Mouse (Mus musculus): ENCODE results near the gene Ccdc69.

The Ccdc69 gene

DNA sequence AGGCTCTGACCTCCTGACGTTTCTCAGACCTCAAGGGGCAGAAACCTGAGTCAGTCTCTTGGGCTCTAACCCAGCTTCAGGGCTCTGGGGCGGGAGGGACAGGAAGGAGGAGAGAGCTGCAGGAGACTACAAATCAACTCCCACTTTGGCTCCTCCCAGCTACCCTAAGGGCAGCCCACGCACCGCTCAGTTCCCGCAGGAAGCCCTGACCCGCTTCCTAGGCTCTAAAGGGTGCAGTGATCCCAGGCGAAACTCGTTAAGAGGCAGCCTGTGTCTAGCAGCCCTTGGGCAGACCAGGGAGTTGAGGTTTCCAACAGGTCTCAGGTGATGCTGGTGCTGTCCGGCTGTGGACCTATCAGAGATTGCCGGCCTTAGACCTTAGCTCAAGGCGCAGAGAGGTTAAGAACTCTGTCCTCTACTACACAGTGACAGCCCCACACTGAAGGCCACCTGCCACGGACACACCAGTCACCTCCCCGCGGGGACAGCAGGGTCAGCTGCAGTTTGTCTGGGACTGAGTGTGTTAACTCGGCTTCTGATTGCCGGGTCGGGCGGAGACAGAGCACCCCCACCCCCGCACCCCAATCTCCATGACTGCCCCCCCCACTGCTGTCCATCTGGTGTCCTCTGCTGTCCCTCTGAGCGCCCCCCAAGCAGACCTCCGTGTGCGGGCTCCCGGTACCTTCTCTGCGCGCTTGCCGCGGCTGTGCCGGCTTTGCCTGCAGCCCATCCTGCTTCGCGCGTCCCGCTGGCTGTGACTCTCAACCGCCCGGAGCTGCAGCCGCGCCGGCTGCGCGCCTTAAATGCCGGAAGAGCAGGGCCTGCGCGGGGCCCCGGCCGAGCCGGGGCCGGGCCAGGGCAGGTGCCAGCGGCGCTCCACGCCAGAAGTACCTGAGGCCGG is at the start of gene Ccdc69:
Ccdc69 (minus strand) TSS at position 801 of the 901 bp plus-strand sequence.
- no peak for TF ChIP-seq GATA4 (IDR thresholded peaks at IDR 0.05; ENCODE audit: insufficient replicate concordance, low read length)

DNA sequence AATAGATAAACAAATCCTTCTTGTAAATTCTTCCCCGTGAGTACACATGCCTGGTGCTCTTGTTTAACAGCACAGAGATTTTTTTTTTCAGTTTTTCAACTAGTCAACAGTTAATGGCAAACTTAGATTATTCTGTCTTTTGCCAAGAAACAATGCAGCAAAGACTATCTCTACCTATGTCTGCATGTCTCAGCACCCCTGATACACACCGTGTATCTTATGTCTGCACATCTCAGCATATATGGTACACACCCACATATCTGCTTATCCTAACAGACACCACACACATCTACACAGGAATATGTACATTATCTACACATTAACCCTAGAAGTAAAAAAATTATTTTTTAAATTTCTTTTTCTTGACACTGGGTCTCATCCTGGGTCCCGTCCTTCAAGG is 48.7 kb upstream of the Ccdc69 start:
- TF ChIP-seq GATA4 (IDR thresholded peaks at IDR 0.05; ENCODE audit: insufficient replicate concordance, low read length) = no peak

DNA sequence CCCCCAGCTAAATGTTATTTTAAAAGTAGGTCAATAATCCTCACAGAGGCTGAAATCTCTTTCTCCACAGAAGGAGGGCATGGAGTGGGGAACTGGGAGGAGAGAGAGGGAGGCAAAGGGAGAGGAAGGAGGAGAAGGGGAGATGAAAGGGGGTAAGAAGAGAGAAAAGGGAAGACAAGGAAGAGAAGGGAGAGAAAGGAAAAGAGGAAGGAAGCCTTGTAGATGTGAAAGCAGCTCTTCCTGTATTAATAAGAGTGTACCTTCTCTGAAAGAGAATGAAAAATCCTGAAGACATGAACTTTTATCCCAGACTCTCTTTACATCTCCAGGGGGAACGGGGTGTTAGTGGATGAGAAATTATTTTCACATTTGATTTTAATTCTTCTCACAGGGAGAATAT is 43.5 kb upstream of the Ccdc69 start:
- TF ChIP-seq GATA4 (IDR thresholded peaks at IDR 0.05; ENCODE audit: insufficient replicate concordance, low read length) = no peak

DNA sequence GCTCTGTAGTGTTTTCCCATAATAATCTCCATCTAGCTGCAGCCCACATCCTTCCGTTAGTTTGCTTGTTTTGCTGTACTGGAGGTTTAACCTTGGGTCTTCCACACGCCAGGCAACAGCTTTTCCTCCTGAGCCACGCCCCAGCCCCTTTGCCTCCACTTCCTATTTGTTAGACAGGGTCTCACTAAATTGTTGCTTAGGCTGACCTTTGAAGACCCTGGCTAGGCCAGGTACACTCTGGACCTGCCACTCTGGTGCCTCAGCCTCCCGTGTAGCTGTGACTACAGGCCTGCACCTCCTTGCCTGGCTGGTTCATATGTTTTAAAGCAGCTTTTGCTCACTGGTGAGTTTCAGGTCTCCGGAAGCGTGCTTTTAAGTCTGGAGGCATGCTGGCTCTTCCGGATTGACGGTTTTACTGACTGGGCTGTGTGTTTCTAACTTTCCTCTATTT is 42.9 kb upstream of the Ccdc69 start:
- TF ChIP-seq GATA4 (IDR thresholded peaks at IDR 0.05; ENCODE audit: insufficient replicate concordance, low read length) = no peak

DNA sequence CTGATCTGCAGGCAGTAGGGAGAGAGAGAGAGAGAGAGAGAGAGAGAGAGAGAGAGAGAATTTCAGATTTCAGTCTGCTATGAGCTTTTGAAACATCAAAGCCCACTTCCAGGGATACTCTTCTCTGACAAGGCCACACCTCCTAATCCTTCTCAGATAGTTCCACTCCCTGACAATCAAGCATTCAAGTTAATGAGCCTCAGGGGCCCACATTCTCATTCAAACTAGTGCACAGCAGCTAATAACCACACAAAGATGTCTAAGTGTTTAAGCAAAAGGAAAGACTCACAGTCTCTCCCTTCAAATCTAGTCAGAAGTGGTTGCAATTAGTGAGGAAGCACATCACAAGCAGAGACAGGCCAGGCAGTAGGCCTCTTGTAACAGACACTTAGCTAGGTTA is 42.3 kb upstream of the Ccdc69 start:
- TF ChIP-seq GATA4 (IDR thresholded peaks at IDR 0.05; ENCODE audit: insufficient replicate concordance, low read length) = no peak

DNA sequence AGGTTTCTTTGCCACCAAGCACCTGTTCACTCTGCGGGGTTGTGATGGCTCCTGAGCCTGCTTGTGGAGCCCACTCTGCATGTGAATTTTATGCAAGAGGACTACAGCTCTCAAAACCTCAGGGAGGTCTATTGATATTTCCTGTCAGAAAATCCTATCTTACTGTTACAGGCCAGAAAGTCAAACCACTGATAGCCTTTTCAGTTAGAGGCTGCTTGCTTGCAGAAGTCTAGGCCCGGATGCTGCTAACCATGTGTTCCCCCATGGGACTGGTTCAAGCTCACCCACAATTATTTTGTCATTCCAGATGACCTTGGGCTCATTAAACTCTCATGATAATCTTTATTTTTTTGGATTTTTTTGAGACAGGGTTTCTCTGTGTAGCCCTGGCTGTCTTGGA is 39.1 kb upstream of the Ccdc69 start:
- TF ChIP-seq GATA4 (IDR thresholded peaks at IDR 0.05; ENCODE audit: insufficient replicate concordance, low read length) = no peak

DNA sequence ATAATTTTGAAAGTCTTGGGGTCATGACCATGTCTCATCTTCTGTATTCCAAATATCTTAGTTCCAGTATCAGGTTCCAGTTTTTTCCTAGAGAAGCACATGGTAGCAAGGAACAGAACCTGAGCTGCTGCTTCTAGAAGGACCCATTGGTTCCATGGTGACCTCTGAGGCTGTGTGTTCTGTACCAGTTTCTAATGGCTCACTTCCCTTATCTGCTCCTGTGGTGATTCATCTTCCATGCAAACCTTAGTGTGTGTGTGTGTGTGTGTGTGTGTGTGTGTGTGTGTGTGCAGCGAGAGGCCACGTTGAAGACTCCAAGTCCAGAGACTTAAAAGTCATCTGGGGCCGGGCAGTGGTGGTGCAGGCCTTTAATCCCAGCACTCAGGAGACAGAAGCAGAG is 38.1 kb upstream of the Ccdc69 start:
- no peak for TF ChIP-seq GATA4 (IDR thresholded peaks at IDR 0.05; ENCODE audit: insufficient replicate concordance, low read length)

DNA sequence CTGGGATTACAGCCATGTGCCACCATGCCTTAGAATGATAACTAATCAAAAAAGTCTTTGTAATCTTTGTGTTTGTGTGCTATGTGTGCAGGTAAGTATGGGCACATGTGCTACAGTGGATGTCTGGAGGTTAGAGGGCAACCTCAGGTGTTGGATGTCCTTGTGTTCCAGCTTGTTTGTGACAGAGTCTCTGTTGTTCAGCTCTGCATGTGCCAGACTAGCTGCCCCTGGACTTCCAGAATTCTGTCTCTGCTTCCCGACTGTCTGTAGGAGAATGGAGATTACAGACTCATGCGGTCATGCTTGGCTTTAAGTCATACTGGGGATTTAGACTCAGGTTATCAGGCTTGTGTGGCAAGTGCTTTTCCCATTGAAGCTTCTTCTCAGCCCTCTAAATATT is 36.4 kb upstream of the Ccdc69 start:
- no peak for TF ChIP-seq GATA4 (IDR thresholded peaks at IDR 0.05; ENCODE audit: insufficient replicate concordance, low read length)

DNA sequence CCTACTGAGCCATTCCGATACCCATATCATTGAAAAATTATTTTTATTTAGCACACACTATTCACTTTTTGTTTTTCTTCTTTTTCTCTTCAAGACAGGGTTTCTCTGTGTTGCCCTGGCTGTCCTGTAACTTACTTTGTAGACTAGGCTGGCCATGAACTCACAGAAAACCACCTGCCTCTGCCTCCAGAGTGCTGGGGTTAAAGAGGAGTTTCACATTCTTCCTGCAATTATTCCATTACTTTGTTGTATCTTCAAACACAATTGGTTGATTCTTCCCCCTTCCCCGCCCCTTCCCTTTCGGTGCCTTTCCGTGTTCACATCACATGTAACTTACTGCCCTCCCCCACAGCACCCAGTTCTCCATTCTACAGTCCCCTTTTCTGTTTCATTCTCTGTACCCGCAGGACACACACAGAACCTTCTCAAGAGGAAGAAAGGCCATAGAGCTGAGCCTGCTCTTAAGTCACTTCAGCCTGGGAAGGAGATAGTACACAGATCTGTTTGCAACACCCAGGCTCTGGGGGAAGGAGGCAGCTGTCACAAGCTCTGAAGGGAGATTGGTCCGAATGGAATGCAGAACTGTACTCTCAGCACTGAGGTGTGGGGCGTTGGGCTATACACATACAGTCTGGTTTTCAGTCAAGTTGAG is 35.4 kb upstream of the Ccdc69 start:
- no peak for TF ChIP-seq GATA4 (IDR thresholded peaks at IDR 0.05; ENCODE audit: insufficient replicate concordance, low read length)

DNA sequence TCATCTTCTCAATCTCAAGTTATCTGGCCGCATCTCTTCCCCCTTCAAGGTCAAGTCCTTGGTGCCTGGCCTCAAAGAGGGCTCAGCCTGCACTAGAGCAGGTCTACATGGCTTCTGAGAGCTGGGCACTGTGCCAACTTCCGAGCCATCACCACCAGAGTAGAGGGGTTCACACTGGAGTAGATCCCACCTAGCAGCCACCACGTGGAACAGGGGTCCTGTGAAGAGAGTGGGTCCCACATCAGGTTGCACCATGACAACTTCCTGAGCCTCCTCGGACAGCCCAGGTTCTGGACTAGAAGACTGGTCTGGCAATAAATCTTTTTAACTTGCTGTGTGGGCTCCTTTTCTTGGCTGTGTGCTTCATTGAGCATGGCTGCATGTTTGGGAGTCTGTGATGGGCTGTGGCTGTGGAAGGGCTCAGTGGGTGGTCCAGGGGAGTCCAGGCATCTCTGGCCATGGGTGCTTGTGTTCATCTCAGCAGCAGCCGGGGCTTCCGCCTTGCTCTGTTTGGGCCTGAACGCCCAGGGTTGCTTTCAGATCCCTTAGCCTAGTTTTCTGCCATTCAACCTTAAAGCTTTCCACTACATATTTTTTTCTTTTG is 32.7 kb upstream of the Ccdc69 start:
- no peak for TF ChIP-seq GATA4 (IDR thresholded peaks at IDR 0.05; ENCODE audit: insufficient replicate concordance, low read length)

DNA sequence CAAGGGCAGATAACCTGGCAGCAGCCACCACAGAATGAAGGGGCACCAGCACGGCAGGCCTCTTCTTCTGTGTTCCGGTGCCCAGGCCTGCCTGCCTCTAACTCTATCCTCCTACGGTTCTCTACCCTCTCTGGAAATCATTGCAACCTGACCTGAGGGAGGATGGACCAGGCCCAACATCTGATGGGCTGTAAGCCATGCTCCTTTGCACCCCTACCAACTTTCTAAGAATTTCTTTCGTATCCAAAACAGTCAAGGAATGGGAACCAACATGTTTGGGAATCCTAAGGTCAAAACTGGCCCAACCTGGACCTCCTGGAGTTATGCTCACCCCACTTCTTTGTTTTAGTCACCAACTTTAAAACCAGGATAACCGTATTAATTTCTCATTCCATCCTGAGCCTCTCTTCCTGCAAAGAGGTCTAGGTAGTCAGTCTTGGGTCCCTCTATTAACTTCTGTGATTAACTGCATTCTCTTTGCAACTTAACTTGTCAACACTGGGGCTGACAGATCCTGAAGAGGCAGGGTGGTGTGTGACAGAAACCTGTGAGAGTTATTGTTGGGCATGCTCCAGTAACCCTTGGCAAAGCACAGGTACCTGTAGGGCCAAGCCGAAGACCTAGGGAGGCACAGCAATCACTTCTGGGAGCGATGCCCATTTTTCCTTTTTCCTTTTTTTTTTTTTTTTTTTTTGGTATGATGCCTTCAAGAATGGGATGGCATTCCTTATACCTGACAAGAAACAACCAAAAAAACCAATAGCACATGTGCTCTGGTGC is 31.8 kb upstream of the Ccdc69 start:
- no peak for TF ChIP-seq GATA4 (IDR thresholded peaks at IDR 0.05; ENCODE audit: insufficient replicate concordance, low read length)

DNA sequence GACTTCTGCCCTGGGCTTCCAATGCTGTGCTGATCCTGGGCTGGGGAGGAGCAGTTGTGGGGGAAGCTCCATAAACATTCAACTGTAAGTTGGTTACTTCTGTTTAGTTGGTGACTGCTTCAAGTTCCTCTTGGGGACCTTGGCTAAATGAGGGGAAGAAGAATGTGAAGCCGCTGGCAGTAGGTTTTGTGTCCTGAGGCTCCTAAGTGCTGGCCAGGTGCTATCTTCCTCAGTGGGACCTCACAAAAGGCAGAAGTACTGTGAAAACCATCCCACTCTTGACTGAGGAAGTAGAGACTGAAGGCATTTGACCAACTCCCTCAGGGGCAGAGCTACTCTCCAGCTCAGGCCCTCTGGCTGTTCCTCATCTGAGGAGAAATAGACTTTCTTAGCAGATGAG is 28.7 kb upstream of the Ccdc69 start:
- no peak for TF ChIP-seq GATA4 (IDR thresholded peaks at IDR 0.05; ENCODE audit: insufficient replicate concordance, low read length)

DNA sequence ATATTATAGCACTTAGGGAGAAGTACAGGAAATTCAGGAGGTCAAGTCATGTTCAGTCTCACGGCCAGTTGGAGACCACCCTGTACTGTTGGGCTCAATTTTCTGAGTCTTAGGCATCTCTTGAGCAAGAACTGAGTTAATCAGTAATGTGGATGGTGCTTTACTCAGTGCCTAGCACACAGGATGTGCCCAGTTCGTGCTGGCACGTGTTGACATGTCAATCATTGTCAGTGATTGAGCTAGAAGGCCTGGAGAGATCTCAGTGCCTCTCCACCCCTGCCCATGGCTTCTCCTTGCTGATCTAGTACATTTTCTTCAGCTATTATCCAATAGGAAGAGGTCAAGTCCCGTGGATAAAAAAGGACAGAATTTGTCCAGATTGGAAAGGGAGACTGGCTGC is 27.5 kb upstream of the Ccdc69 start:
- no peak for TF ChIP-seq GATA4 (IDR thresholded peaks at IDR 0.05; ENCODE audit: insufficient replicate concordance, low read length)

DNA sequence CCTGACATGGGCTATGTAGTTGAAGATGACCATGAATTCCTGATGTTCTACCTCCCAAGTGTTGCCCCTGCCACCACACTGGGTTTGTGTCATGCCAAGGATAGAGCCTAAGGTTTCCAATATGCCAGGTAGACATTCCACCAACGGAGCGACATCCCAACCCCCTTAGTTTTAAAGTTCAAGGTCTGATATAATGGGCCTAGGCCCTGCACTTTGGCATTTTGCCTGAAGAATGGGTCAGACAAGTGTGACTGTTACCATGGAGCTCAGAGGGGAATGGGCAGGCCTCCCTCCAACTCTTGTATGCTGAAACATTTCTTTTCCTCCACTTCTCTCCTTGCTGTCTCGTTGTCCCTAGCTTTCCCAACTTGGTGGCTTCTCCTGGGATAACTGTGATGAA is 25.3 kb upstream of the Ccdc69 start:
- no peak for TF ChIP-seq GATA4 (IDR thresholded peaks at IDR 0.05; ENCODE audit: insufficient replicate concordance, low read length)

DNA sequence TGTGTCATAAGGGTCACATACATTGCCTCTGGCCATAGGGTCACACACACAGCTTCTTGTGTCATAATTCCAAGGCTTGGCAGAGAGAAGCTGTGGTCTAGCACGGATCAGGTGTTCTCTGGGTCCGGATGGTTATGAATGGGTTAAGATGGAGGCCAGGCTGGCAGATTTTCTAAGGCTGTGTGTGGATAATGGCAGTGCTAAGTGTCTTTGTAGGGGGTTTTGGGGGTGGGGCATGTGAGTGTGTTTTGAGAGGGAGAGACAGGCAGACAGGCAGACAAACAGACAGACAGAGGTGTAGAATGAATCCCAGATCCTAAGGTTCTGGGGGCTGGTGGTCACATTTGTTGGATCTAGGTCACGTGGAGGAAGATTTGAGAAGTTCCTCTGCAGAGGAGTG is 24.1 kb upstream of the Ccdc69 start:
- TF ChIP-seq GATA4 (IDR thresholded peaks at IDR 0.05; ENCODE audit: insufficient replicate concordance, low read length) = no peak

All from liver, adult (tissue).